Mouse (Mus musculus): Measurements from ENCODE around the gene Zscan10. TPM values are rescaled to one million over a fixed set of nuclear protein-coding genes. Genes with fewer than 3 reads are reported as not detected.
A peak's percentile ranks its signal among the peaks of the same experiment; 100 is the strongest.

Gene Zscan10
- polyA plus RNA-seq, 1 experiment: not detected

GRCm38 (mm10) chr17:23644613-23645495 is 44.2 kb downstream of the Zscan10 start, which contains the start of gene Mmp25:
Gene Mmp25, minus strand, starts transcription at chr17:23645277.
- H3K4me3 ChIP-seq (ENCODE audit: extremely low read depth, insufficient read depth, insufficient read length): peak within 1 kb of the TSS; percentile 37
- H3K36me3 ChIP-seq (ENCODE audit: control insufficient read depth, insufficient read depth, low read length): no peaks in the 10 kb centered on the region
- 4% methylated on average over 58 of the region's 58 CpGs for WGBS
- no peak for DNase-seq (ENCODE audit: low read depth in 1 of 2, low spot score in 2 of 2)
- no peak for TF ChIP-seq POLR2A (IDR thresholded peaks at IDR 0.05; ENCODE audit: low read depth, low read length)
- TF ChIP-seq CTCF (IDR thresholded peaks at IDR 0.05; ENCODE audit: extremely low read depth, insufficient read depth, insufficient read length, insufficient replicate concordance): no peak
- peaks cover 5% of the 10 kb centered on the region; the same call in 1 of the 2 replicates for H3K4me1 ChIP-seq (ENCODE audit: control insufficient read depth, insufficient read depth, insufficient read length)
- no peak within 1 kb of the TSS for H3K27ac ChIP-seq (ENCODE audit: insufficient read depth, low read length)
- H3K27me3 ChIP-seq (ENCODE audit: control insufficient read depth, insufficient read depth, low read length): peaks cover 11% of the 10 kb centered on the region; the same call in 1 of the 2 replicates

DNA sequence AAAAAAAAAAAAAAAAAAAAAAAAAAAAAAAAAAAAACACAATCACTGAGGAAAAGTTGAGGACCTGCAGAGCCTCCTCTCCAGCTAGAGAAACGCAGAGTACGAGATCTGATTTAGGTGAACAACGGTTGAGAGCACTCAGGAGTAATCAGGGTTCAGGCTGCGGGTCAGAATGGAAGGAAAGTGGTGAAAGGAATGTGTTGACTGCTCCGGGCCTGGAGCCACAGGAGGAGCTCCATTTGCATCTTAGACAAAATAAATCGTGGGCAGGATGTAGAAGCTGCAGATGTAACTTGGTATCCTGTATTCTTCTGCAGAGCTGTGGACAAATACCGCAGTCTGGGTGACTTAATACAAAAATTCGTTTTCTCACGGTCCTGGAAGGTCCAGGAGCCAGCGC is 45.2 kb downstream of the Zscan10 start:
- no peak overlapping the region for H3K27ac ChIP-seq (ENCODE audit: insufficient read depth, low read length)
- peaks cover 5% of the 10 kb centered on the region; the same call in 1 of the 2 replicates for H3K4me1 ChIP-seq (ENCODE audit: control insufficient read depth, insufficient read depth, insufficient read length)
- no peak overlapping the region for H3K4me3 ChIP-seq (ENCODE audit: extremely low read depth, insufficient read depth, insufficient read length)
- H3K27me3 ChIP-seq (ENCODE audit: control insufficient read depth, insufficient read depth, low read length): peaks cover 11% of the 10 kb centered on the region; the same call in 1 of the 2 replicates
- TF ChIP-seq POLR2A (IDR thresholded peaks at IDR 0.05; ENCODE audit: low read depth, low read length) (no peak), CTCF (IDR thresholded peaks at IDR 0.05; ENCODE audit: extremely low read depth, insufficient read depth, insufficient read length, insufficient replicate concordance) (no peak)
- no peak for DNase-seq (ENCODE audit: low read depth in 1 of 2, low spot score in 2 of 2)
- 75% methylated on average over 10 of the region's 10 CpGs for WGBS
- no peaks in the 10 kb centered on the region for H3K36me3 ChIP-seq (ENCODE audit: control insufficient read depth, insufficient read depth, low read length)

DNA sequence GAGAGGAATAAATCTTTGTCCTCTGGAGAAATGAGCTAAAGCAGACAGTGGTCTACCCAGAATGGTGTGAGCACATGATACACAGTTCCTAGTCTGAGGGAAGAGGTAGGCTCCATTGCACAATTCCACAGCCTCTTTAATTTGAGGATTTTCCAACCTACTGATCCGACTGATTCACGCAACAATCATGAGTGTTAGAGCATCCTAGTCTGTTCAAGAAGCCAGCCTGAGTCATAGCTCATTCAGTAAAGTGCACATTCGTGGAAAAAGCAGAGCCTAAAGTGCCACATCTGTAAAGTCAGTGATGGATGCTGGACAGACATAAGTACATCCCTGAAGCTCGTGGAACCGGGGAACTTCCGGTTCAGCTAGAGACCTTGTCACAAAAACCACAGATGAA is 50.7 kb downstream of the Zscan10 start:
- Histone ChIP-seq H3K36me3 (ENCODE audit: control insufficient read depth, insufficient read depth, low read length) (no peaks in the 10 kb centered on the region), H3K27me3 (ENCODE audit: control insufficient read depth, insufficient read depth, low read length) (no peaks in the 10 kb centered on the region), H3K4me1 (ENCODE audit: control insufficient read depth, insufficient read depth, insufficient read length) (peaks cover 2% of the 10 kb centered on the region; the same call in 1 of the 2 replicates), H3K4me3 (ENCODE audit: extremely low read depth, insufficient read depth, insufficient read length) (no peak overlapping the region), H3K27ac (ENCODE audit: insufficient read depth, low read length) (no peak overlapping the region)
- no peak for DNase-seq (ENCODE audit: low read depth in 1 of 2, low spot score in 2 of 2)
- TF ChIP-seq POLR2A (IDR thresholded peaks at IDR 0.05; ENCODE audit: low read depth, low read length): no peak
- 58% methylated on average over 6 of the region's 6 CpGs for WGBS

DNA sequence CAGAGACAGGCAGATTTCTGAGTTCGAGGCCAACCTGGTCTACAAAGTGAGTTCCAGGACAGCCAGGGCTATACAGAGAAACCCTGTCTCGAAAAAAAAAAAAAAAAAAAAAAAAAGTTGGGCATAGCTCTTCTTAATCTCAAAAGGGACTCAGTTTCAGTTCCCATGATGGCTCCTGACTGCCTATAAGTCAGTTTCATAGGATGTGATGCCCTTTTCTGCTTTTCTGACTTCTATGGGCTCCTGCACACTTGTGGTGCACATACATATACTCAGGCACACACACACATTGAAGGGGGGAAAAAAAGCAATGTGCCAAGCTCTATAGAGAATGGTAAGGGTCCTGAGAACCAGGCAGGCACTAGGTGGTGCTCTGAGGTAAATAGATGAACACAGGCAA is 52.7 kb downstream of the Zscan10 start:
- 49% methylated on average over 2 of the region's 2 CpGs for WGBS

GRCm38 (mm10) chr17:23654001-23654400 is 53.3 kb downstream of the Zscan10 start:
- no peak for TF ChIP-seq CTCF (IDR thresholded peaks at IDR 0.05; ENCODE audit: extremely low read depth, insufficient read depth, insufficient read length, insufficient replicate concordance)
- TF ChIP-seq POLR2A (IDR thresholded peaks at IDR 0.05; ENCODE audit: low read depth, low read length): no peak
- Histone ChIP-seq H3K4me3 (ENCODE audit: extremely low read depth, insufficient read depth, insufficient read length) (no peak overlapping the region), H3K27me3 (ENCODE audit: control insufficient read depth, insufficient read depth, low read length) (no peaks in the 10 kb centered on the region), H3K4me1 (ENCODE audit: control insufficient read depth, insufficient read depth, insufficient read length) (no peaks in the 10 kb centered on the region), H3K36me3 (ENCODE audit: control insufficient read depth, insufficient read depth, low read length) (no peaks in the 10 kb centered on the region), H3K27ac (ENCODE audit: insufficient read depth, low read length) (no peak overlapping the region)
- WGBS: 29% methylated on average over 6 of the region's 6 CpGs
- no peak for DNase-seq (ENCODE audit: low read depth in 1 of 2, low spot score in 2 of 2)

More for the DNA sequence above, 52.7 kb downstream of the Zscan10 start:
- DNase-seq (ENCODE audit: low read depth in 1 of 2, low spot score in 2 of 2): no peak
- H3K27ac ChIP-seq (ENCODE audit: insufficient read depth, low read length): no peak overlapping the region
- TF ChIP-seq CTCF (IDR thresholded peaks at IDR 0.05; ENCODE audit: extremely low read depth, insufficient read depth, insufficient read length, insufficient replicate concordance): no peak
- TF ChIP-seq POLR2A (IDR thresholded peaks at IDR 0.05; ENCODE audit: low read depth, low read length): no peak
- H3K4me1 ChIP-seq (ENCODE audit: control insufficient read depth, insufficient read depth, insufficient read length): no peaks in the 10 kb centered on the region
- H3K4me3 ChIP-seq (ENCODE audit: extremely low read depth, insufficient read depth, insufficient read length): no peak overlapping the region
- no peaks in the 10 kb centered on the region for H3K36me3 ChIP-seq (ENCODE audit: control insufficient read depth, insufficient read depth, low read length)
- H3K27me3 ChIP-seq (ENCODE audit: control insufficient read depth, insufficient read depth, low read length): no peaks in the 10 kb centered on the region

DNA sequence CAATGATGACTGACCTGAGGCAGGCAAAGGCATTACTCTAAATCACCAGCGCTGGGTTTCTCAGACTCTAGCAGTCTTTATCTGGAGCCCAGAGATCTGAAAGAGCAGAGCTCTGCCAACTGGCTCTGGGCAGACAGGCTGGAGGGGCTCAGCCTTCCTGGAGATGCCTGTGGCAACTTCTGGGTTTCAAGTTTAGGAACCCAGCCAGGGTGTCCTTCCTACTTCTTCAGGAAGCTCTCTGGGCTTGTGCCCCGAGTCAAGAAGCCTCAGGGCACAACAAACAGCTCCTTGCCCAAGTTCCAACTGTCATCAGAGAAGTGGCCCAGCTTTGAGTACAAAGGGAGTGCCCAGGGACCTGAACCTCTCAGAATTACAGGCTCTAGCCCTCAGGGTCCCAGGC is 53.8 kb downstream of the Zscan10 start:
- no peaks in the 10 kb centered on the region for H3K27me3 ChIP-seq (ENCODE audit: control insufficient read depth, insufficient read depth, low read length)
- DNase-seq (ENCODE audit: low read depth in 1 of 2, low spot score in 2 of 2): no peak
- TF ChIP-seq CTCF (IDR thresholded peaks at IDR 0.05; ENCODE audit: extremely low read depth, insufficient read depth, insufficient read length, insufficient replicate concordance) (no peak), POLR2A (IDR thresholded peaks at IDR 0.05; ENCODE audit: low read depth, low read length) (no peak)
- 28% methylated on average over 2 of the region's 2 CpGs for WGBS
- no peak overlapping the region for H3K27ac ChIP-seq (ENCODE audit: insufficient read depth, low read length)
- no peaks in the 10 kb centered on the region for H3K4me1 ChIP-seq (ENCODE audit: control insufficient read depth, insufficient read depth, insufficient read length)
- no peak overlapping the region for H3K4me3 ChIP-seq (ENCODE audit: extremely low read depth, insufficient read depth, insufficient read length)
- H3K36me3 ChIP-seq (ENCODE audit: control insufficient read depth, insufficient read depth, low read length): no peaks in the 10 kb centered on the region

GRCm38 (mm10) chr17:23658450-23658849 is 57.8 kb downstream of the Zscan10 start:
- peaks cover 3% of the 10 kb centered on the region for H3K27me3 ChIP-seq (ENCODE audit: control insufficient read depth, insufficient read depth, low read length)

More at GRCm38 (mm10) chr17:23658450-23658849, 57.8 kb downstream of the Zscan10 start:
- H3K4me1 ChIP-seq (ENCODE audit: control insufficient read depth, insufficient read depth, insufficient read length): peaks cover 7% of the 10 kb centered on the region; the same call in 1 of the 2 replicates
- TF ChIP-seq CTCF (IDR thresholded peaks at IDR 0.05; ENCODE audit: extremely low read depth, insufficient read depth, insufficient read length, insufficient replicate concordance): no peak
- no peak for TF ChIP-seq POLR2A (IDR thresholded peaks at IDR 0.05; ENCODE audit: low read depth, low read length)
- DNase-seq (ENCODE audit: low read depth in 1 of 2, low spot score in 2 of 2): no peak
- no peak overlapping the region for H3K4me3 ChIP-seq (ENCODE audit: extremely low read depth, insufficient read depth, insufficient read length)
- no peak overlapping the region for H3K27ac ChIP-seq (ENCODE audit: insufficient read depth, low read length)
- no peaks in the 10 kb centered on the region for H3K36me3 ChIP-seq (ENCODE audit: control insufficient read depth, insufficient read depth, low read length)
- 69% methylated on average over 3 of the region's 3 CpGs for WGBS
